Mouse (Mus musculus): ENCODE results near the gene Myl4. TPM values are rescaled to one million over a fixed set of nuclear protein-coding genes. Genes with fewer than 3 reads are reported as not detected.

The Myl4 gene
- polyA plus RNA-seq, 1 experiment from 2014 or later = 80.4 TPM

DNA sequence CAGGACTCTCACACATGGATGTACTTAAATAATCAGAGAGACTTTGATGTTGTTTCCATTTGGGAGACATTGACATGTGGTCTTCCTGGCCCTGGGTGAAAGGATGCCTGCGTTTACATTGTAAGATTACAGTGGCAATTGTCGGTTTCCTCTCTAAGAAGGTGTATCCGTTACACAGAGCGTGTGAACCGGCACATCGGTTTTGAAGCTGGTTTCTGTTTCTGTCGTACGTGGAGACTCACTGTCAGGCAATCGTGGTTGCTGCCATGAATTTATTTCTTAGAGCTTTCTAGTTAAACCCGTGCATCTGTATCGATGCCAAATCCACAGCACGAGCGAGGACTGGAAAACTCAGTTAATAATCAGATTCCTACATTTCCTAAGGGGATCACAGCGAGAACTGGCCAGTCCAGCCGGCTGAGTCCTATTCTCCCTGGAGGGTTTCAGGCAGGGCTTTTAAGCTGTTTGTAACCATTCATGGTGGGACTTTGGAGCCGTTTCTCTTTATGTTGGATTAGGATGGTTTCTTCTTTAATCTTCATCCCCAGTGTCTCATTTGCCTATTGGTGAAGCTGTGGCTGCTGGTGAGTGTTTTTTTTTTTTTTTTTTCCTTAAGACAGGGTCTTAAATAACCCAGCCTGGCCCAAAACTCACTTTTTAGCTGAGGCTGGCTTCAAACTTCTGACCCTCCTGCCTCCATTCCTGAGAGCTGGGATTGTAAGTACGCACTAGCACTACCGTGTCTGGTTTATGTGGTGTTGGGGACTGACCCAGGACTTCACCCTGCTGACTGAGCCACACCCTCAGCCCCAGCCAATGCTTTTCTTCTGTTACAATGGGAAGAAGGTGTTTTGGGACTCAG is 31.2 kb downstream of the Myl4 start:
- 36% methylated on average over 18 of the region's 18 CpGs for WGBS
- peak; percentile 64 for ATAC-seq
- peak overlapping the region; percentile 69 for H3K27ac ChIP-seq (ENCODE audit: low read length)

DNA sequence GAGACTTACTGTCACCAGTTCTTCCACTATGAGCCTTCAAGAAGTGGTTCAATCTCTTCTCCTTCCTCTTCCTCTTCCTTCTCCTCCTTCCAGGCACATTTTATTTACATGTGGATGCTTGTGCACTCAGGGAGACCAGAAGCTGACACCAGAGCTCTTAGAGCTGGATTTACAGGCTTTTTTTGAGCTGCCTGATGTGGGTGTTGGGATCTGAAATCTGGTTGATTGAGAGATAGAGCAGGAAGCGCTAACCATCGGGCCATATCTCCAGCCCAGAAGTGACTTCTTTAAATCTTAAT is 31.8 kb downstream of the Myl4 start:
- no peak overlapping the region for H3K9ac ChIP-seq (replicated peaks; ENCODE audit: low read depth)
- TF ChIP-seq CTCF (IDR thresholded peaks at IDR 0.05) (no peak), EP300 (IDR thresholded peaks at IDR 0.05) (no peak)
- H3K27me3 ChIP-seq (replicated peaks; ENCODE audit: insufficient read depth, low read length) = no peaks in the 10 kb centered on the region
- H3K4me3 ChIP-seq (ENCODE audit: low read depth, low read length) = no peak overlapping the region
- 0 out of 2 replicates have a peak overlapping the region, but pooled peaks have one; percentile 45 for H3K4me2 ChIP-seq (replicated peaks; ENCODE audit: low read depth, low read length)
- 54% methylated on average over 2 of the region's 2 CpGs for WGBS
- H3K36me3 ChIP-seq (ENCODE audit: insufficient read depth, low read length) = no peaks in the 10 kb centered on the region
- no peaks in the 10 kb centered on the region for H3K4me1 ChIP-seq (ENCODE audit: insufficient read depth, low read depth, low read length)
- no peaks in the 10 kb centered on the region for H3K9me3 ChIP-seq (ENCODE audit: low read length)
- peak overlapping the region; percentile 69; the same call in 1 of the 2 replicates for H3K27ac ChIP-seq (ENCODE audit: low read length)
- ATAC-seq (no peak), DNase-seq (ENCODE audit: low spot score) (no peak)

More for the DNA sequence above, 31.2 kb downstream of the Myl4 start:
- no peak overlapping the region for H3K4me3 ChIP-seq (ENCODE audit: low read depth, low read length)
- H3K4me1 ChIP-seq (ENCODE audit: insufficient read depth, low read depth, low read length) = no peaks in the 10 kb centered on the region
- H3K9ac ChIP-seq (replicated peaks; ENCODE audit: low read depth) = peak overlapping the region; percentile 29; the same call in 1 of the 2 replicates
- H3K27me3 ChIP-seq (replicated peaks; ENCODE audit: insufficient read depth, low read length) = no peaks in the 10 kb centered on the region
- peak overlapping the region; percentile 45 for H3K4me2 ChIP-seq (replicated peaks; ENCODE audit: low read depth, low read length)
- TF ChIP-seq EP300 (IDR thresholded peaks at IDR 0.05) = peak; percentile 89
- TF ChIP-seq CTCF (IDR thresholded peaks at IDR 0.05) = no peak
- H3K9me3 ChIP-seq (ENCODE audit: low read length) = no peaks in the 10 kb centered on the region
- H3K36me3 ChIP-seq (ENCODE audit: insufficient read depth, low read length) = no peaks in the 10 kb centered on the region
- DNase-seq (ENCODE audit: low spot score) = peak; percentile 61

GRCm38 (mm10) chr11:104582630-104583364 is 32.3 kb downstream of the Myl4 start:
- Histone ChIP-seq H3K4me1 (ENCODE audit: insufficient read depth, low read depth, low read length) (no peaks in the 10 kb centered on the region), H3K9ac (replicated peaks; ENCODE audit: low read depth) (no peak overlapping the region), H3K36me3 (ENCODE audit: insufficient read depth, low read length) (no peaks in the 10 kb centered on the region), H3K4me3 (ENCODE audit: low read depth, low read length) (no peak overlapping the region), H3K27ac (ENCODE audit: low read length) (no peak overlapping the region), H3K9me3 (ENCODE audit: low read length) (no peaks in the 10 kb centered on the region), H3K4me2 (replicated peaks; ENCODE audit: low read depth, low read length) (no peak overlapping the region), H3K27me3 (replicated peaks; ENCODE audit: insufficient read depth, low read length) (no peaks in the 10 kb centered on the region)
- ATAC-seq = no peak
- TF ChIP-seq EP300 (IDR thresholded peaks at IDR 0.05) (no peak), CTCF (IDR thresholded peaks at IDR 0.05) (no peak)
- DNase-seq (ENCODE audit: low spot score) = no peak
- 52% methylated on average over 13 of the region's 13 CpGs for WGBS

GRCm38 (mm10) chr11:104585495-104585894 is 35.0 kb downstream of the Myl4 start:
- Histone ChIP-seq H3K4me3 (ENCODE audit: low read depth, low read length) (no peak overlapping the region), H3K9ac (replicated peaks; ENCODE audit: low read depth) (no peak overlapping the region), H3K9me3 (ENCODE audit: low read length) (no peaks in the 10 kb centered on the region), H3K27ac (ENCODE audit: low read length) (no peak overlapping the region), H3K4me1 (ENCODE audit: insufficient read depth, low read depth, low read length) (no peaks in the 10 kb centered on the region), H3K4me2 (replicated peaks; ENCODE audit: low read depth, low read length) (no peak overlapping the region), H3K36me3 (ENCODE audit: insufficient read depth, low read length) (no peaks in the 10 kb centered on the region), H3K27me3 (replicated peaks; ENCODE audit: insufficient read depth, low read length) (no peaks in the 10 kb centered on the region)
- no peak for DNase-seq (ENCODE audit: low spot score)
- 86% methylated on average over 5 of the region's 5 CpGs for WGBS
- TF ChIP-seq EP300 (IDR thresholded peaks at IDR 0.05) (no peak), CTCF (IDR thresholded peaks at IDR 0.05) (no peak)
- no peak for ATAC-seq

GRCm38 (mm10) chr11:104587904-104588303 is 37.4 kb downstream of the Myl4 start:
- ATAC-seq (no peak), DNase-seq (ENCODE audit: low spot score) (no peak)
- TF ChIP-seq CTCF (IDR thresholded peaks at IDR 0.05) (no peak), EP300 (IDR thresholded peaks at IDR 0.05) (no peak)
- 97% methylated on average over 9 of the region's 9 CpGs for WGBS
- Histone ChIP-seq H3K27ac (ENCODE audit: low read length) (no peak overlapping the region), H3K4me1 (ENCODE audit: insufficient read depth, low read depth, low read length) (0 out of 2 replicates have a peak, but pooled peaks cover 4% of the 10 kb centered on the region), H3K4me2 (replicated peaks; ENCODE audit: low read depth, low read length) (no peak overlapping the region), H3K27me3 (replicated peaks; ENCODE audit: insufficient read depth, low read length) (no peaks in the 10 kb centered on the region), H3K4me3 (ENCODE audit: low read depth, low read length) (no peak overlapping the region), H3K36me3 (ENCODE audit: insufficient read depth, low read length) (no peaks in the 10 kb centered on the region), H3K9ac (replicated peaks; ENCODE audit: low read depth) (no peak overlapping the region), H3K9me3 (ENCODE audit: low read length) (no peaks in the 10 kb centered on the region)

DNA sequence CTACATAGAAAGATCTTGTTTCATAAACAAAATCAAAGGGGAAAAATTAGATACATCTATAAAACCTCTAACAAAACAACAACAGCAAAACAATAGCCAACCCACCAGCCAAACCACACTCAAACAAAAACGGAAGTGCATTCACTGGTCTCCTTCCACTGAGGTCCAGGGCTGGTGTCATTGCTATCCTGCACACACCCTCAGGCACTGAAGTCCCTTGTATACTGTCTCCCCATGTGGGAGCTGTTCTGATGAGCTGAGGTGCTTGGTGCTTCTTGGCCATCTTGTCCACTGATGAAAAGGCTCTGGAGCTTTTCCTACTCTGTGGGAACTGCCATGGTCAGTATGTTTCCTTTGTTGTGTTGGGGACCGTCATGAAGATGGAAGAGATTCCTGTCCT is 38.0 kb downstream of the Myl4 start:
- TF ChIP-seq EP300 (IDR thresholded peaks at IDR 0.05) = no peak
- TF ChIP-seq CTCF (IDR thresholded peaks at IDR 0.05) = no peak
- Histone ChIP-seq H3K27me3 (replicated peaks; ENCODE audit: insufficient read depth, low read length) (no peaks in the 10 kb centered on the region), H3K4me1 (ENCODE audit: insufficient read depth, low read depth, low read length) (0 out of 2 replicates have a peak, but pooled peaks cover 4% of the 10 kb centered on the region), H3K9ac (replicated peaks; ENCODE audit: low read depth) (no peak overlapping the region), H3K9me3 (ENCODE audit: low read length) (no peaks in the 10 kb centered on the region), H3K36me3 (ENCODE audit: insufficient read depth, low read length) (no peaks in the 10 kb centered on the region), H3K4me2 (replicated peaks; ENCODE audit: low read depth, low read length) (no peak overlapping the region), H3K27ac (ENCODE audit: low read length) (no peak overlapping the region), H3K4me3 (ENCODE audit: low read depth, low read length) (no peak overlapping the region)
- WGBS = 90% methylated on average over 2 of the region's 2 CpGs
- ATAC-seq (no peak), DNase-seq (ENCODE audit: low spot score) (no peak)
